Mouse (Mus musculus): ENCODE measurements around the gene Gdf11.

DNA sequence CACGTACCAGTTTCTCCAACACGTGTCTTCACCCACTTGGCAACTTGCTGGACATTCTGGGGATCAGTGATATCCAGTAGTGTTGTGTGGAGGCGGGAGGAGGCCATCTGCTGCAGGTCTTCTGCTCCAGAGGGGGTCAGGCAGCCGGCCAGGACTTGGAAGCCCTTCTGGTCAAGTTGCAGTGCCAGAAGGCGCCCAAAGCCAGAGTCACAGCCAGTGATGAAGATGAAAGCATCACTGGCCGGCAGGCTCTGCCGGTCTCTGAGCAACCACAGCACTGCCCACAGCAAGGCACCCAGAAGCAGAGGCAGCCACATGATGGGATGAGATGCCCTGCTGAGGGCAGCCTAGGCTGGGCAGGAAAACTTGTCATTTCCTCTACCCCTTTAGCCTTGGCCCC is 26.7 kb upstream of the Gdf11 start:
- no peak for TF ChIP-seq CTCF (IDR thresholded peaks at IDR 0.05)
- 0 out of 2 replicates have a peak, but pooled peaks have one; percentile 17 for TF ChIP-seq POLR2A (IDR thresholded peaks at IDR 0.05; ENCODE audit: insufficient read depth, low read depth, low read length)
- no peak for TF ChIP-seq EP300 (IDR thresholded peaks at IDR 0.05; ENCODE audit: insufficient read depth, low read depth, low read length)

Data from heart, adult 2 months (tissue).